Mouse (Mus musculus): ENCODE data around the gene D17H6S53E. TPM values are rescaled to one million over a fixed set of nuclear protein-coding genes. Genes with fewer than 3 reads are reported as not detected.

Gene D17H6S53E
- polyA plus RNA-seq (2017; shearing (Covaris generic)), result 1 to 10 TPM in 1 of 2 experiments, under 1 TPM in 1; 0.88 to 2.4 TPM

GRCm38 (mm10) chr17:35126206-35126611, at the start of gene D17H6S53E:
Gene D17H6S53E, plus strand, starts transcription at chr17:35126373.

GRCm38 (mm10) chr17:35076507-35077176, 49.5 kb upstream of the D17H6S53E start, which contains the start of gene Ly6g6e:
Gene Ly6g6e, plus strand, starts transcription at chr17:35076902.

GRCm38 (mm10) chr17:35077786-35078233, 48.4 kb upstream of the D17H6S53E start, which contains the start of gene Ly6g6d:
Gene Ly6g6d, minus strand, starts transcription at chr17:35078065.

DNA sequence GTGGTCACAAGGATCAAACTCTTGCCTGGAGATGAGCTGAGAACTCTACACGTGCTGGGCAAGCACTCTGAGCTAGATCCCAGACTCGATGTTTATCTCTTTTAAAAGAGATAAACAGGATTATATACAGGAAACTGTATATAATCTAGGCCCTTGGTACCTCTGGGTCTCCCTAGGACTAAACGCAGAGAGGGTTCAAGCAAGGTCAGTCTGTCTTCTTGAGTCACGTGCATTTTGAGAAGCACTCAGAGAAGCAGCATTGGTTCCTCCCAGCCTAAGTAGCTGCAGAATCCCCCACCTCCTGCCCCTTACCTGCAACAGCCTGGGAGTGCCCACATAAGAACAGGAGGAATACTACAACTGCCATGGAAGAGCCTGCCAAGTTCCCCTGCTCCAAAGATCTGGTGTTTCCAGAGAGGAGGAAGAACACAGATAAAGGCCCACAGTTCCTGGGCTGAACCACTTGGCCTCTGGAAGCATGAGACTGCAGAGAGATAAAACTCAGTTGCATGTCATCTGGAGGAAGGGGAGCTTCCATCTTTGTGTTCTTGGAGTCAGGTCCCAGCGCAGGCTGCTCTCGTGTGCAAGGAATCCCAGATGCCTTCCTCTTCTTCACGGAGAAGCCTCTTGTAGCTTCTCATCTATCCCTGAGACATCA, 40.8 kb upstream of the D17H6S53E start, which contains the start of gene Ly6g6f:
Gene Ly6g6f (minus strand): TSS at position 403 of the 658 bp plus-strand sequence.

GRCm38 (mm10) chr17:35088825-35089644, 37.1 kb upstream of the D17H6S53E start, which contains the start of gene Abhd16a:
Gene Abhd16a, plus strand, starts transcription at chr17:35089263.

DNA sequence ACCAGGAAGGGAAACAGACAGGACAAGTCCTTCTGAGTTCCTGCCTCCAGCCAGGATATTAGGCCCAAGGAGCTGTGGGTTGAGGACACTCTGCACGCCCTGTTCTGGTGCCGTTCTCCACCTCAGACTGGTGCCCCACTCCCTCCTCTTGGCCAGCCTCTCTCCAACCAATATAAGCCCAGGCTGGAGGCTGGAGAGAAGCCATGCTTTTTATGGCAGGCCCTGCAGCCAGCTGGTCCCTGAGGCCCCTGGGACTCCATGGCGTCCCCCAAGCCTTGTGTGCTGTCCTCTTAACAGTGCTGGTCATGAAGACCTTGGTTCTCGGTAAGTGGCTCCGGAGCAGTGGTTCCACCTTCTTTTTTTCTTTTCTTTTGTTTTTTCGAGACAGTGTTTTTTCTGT, 18.1 kb upstream of the D17H6S53E start, which contains the start of gene Ly6g5c:
Gene Ly6g5c (plus strand): TSS at position 183 of the 400 bp plus-strand sequence.

DNA sequence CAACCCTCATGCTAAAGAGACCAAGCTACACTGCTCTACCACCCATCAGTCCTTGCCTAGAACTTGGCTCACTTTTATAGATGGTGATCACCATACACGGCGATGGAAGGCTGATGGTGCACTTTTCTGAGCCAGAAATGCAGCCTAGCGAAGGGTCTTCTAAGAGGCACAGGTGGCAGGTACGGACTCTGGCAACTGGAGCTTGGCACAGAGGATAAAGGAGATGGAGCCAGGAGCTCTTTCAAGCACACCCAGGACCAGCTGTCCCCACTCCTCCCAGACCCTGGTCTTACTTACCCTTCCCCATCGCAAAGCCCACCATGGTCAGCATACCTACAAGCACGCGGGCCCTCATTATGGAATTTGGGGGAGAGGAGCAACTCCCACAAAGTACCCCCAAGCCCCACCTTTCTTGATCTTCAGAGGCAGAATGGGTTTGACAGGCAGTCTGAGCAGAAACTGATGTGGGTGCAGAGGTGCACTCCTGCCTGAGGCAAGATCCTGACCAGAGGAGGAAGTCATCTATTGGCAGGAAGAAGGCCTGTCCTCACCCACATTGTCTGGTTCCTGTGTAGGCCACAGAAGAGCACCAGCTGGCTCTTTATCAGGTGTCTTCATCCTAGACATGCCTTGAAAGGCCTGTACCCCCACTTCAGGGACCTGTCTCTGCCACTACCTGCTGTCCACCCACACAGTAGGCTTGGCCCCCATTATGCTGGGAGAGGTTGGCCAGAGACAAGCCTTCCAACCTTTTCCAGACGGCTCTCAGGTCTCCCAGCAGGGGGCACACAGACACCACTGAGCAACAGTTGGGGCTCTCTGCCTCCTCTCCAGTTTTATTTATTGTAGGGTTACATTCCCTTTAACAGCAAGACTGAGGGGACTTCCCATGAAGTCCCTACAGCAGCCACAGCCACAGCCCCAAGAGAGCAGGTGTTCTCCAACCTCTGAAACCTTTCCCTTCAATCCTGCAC, 10.8 kb upstream of the D17H6S53E start, which contains the start of gene Ly6g5b:
Gene Ly6g5b (minus strand): TSS at position 383 of the 974 bp plus-strand sequence.

DNA sequence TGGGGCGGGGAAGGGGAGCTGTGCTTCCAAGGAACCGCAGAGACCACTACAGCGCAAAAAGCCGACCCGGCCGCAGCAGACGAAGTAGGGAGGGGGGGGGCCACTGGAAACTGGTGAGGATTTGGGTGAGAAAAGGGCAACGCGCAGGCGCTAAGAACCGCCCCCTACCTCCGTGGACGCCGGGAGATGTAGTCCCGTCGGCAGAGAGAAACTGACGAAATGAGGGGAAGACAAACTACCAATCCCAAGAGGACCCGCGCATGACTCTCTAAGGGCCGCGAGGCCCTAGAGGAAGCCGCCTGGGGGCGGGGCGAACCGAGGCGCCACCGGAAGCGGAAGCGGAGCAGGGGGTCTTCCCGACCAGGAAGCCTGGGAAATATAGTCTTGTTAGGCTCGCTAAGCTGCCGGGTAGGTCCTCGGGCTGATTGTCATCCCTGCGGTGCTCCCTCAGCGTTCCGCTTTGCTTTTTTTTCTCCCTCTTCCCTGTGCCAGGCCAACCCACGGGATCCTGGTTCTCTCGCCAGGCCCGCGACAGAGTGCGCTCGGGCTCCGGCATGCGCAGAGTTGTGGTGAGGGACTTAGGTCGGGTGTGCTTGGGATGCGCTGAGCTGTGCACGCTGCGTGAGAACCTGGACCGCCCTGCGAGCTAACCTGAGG, 4.9 kb upstream of the D17H6S53E start, which contains the start of gene Gpank1:
Gene Gpank1 (plus strand): TSS at position 313 of the 657 bp plus-strand sequence.

GRCm38 (mm10) chr17:35121871-35122303, 4.3 kb upstream of the D17H6S53E start, which contains the start of gene Csnk2b:
Gene Csnk2b, minus strand, starts transcription at chr17:35122053.

GRCm38 (mm10) chr17:35131500-35132173, 5.5 kb downstream of the D17H6S53E start, which contains the start of gene Apom:
Gene Apom, minus strand, starts transcription at chr17:35132050.

GRCm38 (mm10) chr17:35134801-35135590, 8.8 kb downstream of the D17H6S53E start, which contains the start of gene Bag6:
Gene Bag6, plus strand, starts transcription at chr17:35135178.

GRCm38 (mm10) chr17:35164568-35165450, 38.6 kb downstream of the D17H6S53E start, which contains the start of gene Prrc2a:
Gene Prrc2a, minus strand, starts transcription at chr17:35164897.

DNA sequence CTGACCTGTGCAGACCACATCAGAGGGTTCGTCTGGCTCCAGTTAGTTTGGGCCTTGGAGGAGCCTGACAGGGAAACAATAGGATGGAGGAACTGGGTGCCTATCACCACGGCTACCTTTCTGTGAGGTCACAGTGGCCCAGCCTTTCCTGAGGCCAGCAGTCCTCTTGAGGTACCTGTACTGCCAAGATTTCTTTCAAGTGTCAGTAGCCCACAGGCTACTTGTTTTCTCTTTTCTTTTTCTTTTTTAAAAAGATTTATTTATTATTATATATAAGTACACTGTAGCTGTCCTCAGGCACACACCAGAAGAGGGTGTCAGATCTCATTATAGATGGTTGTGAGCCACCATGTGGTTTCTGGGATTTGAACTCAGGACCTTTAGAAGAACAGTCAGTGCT, 49.8 kb downstream of the D17H6S53E start, which contains the start of gene Aif1:
Gene Aif1 (minus strand): TSS at position 101 of the 400 bp plus-strand sequence.

